Mouse (Mus musculus) ES-Bruce4 (cell line): ENCODE measurements around the gene Cirbp.

ENCODE experiments used
- CTCF ChIP-seq: IDR thresholded peaks from one replicate; pipeline ENCODE4 v1.8.1; 2011; ENCODE audit warnings: low read depth, low read length
- EP300 ChIP-seq: IDR thresholded peaks from 2 replicates; pipeline ENCODE4 v1.6.1; 2011; ENCODE audit warnings: low read depth, low read length; ENCODE audit not compliant: insufficient read depth
- POLR2A ChIP-seq: IDR thresholded peaks from one replicate; pipeline ENCODE4 v1.8.1; 2011; ENCODE audit warnings: low read length; ENCODE audit not compliant: insufficient read depth

- TF ChIP-seq POLR2A, result no peak
- no peak for TF ChIP-seq CTCF
- TF ChIP-seq EP300, result no peak
Observed at GRCm38 (mm10) chr10:80140666-80141035, 25.1 kb upstream of the Cirbp start, which contains the start of gene Cbarp.
